Mouse (Mus musculus): ENCODE results near the gene Ang2. TPM values are rescaled to one million over a fixed set of nuclear protein-coding genes. Genes with fewer than 3 reads are reported as not detected.
"Not testable (repeated sequence)": the region's sequence is repeated elsewhere in the genome, so short reads cannot be mapped to it uniquely, and the experiment has no call there.

Gene Ang2
- polyA plus RNA-seq (2011; ENCODE audit: insufficient read length, low read depth, missing spikeins): not detected in 2 replicates

GRCm38 (mm10) chr14:51199098-51200023, at the start of gene Ang2:
Gene Ang2, minus strand, starts transcription at chr14:51199148.
- H3K27ac ChIP-seq (ENCODE audit: insufficient read depth, low read length): peak within 1 kb of the TSS; percentile 39; the same call in 1 of the 2 replicates
- TF ChIP-seq POLR2A (IDR thresholded peaks at IDR 0.05; ENCODE audit: low read depth, low read length) (no peak), CTCF (IDR thresholded peaks at IDR 0.05; ENCODE audit: borderline replicate concordance, insufficient read depth, low read length) (no peak)
- H3K4me3 ChIP-seq (ENCODE audit: insufficient read depth, low read length): no peak within 1 kb of the TSS
- peaks cover 4% of the 10 kb centered on the region; the same call in 1 of the 2 replicates for H3K4me1 ChIP-seq (ENCODE audit: control insufficient read depth, insufficient read depth, low read length)

- no peak overlapping the region for H3K4me3 ChIP-seq (ENCODE audit: insufficient read depth, low read length)
- H3K27ac ChIP-seq (ENCODE audit: insufficient read depth, low read length): no peak overlapping the region
- H3K4me1 ChIP-seq (ENCODE audit: control insufficient read depth, insufficient read depth, low read length): no peaks in the 10 kb centered on the region
- TF ChIP-seq POLR2A (IDR thresholded peaks at IDR 0.05; ENCODE audit: low read depth, low read length): no peak
- TF ChIP-seq CTCF (IDR thresholded peaks at IDR 0.05; ENCODE audit: borderline replicate concordance, insufficient read depth, low read length): no peak
Measured at GRCm38 (mm10) chr14:51247736-51248135, 48.8 kb upstream of the Ang2 start.

- Histone ChIP-seq H3K27ac (ENCODE audit: insufficient read depth, low read length) (no peak overlapping the region), H3K4me1 (ENCODE audit: control insufficient read depth, insufficient read depth, low read length) (no peaks in the 10 kb centered on the region), H3K4me3 (ENCODE audit: insufficient read depth, low read length) (no peak overlapping the region)
- TF ChIP-seq POLR2A (IDR thresholded peaks at IDR 0.05; ENCODE audit: low read depth, low read length): no peak
- peak; percentile 36; the same call in 1 of the 2 replicates for TF ChIP-seq CTCF (IDR thresholded peaks at IDR 0.05; ENCODE audit: borderline replicate concordance, insufficient read depth, low read length)
Measured at GRCm38 (mm10) chr14:51240899-51241298, 42.0 kb upstream of the Ang2 start.

GRCm38 (mm10) chr14:51237488-51237887, 38.5 kb upstream of the Ang2 start:
- H3K4me3 ChIP-seq (ENCODE audit: insufficient read depth, low read length); H3K27ac ChIP-seq (ENCODE audit: insufficient read depth, low read length); H3K4me1 ChIP-seq (ENCODE audit: control insufficient read depth, insufficient read depth, low read length): not testable (repeated sequence)

GRCm38 (mm10) chr14:51229657-51230056, 30.7 kb upstream of the Ang2 start:
- H3K4me3 ChIP-seq (ENCODE audit: insufficient read depth, low read length); H3K27ac ChIP-seq (ENCODE audit: insufficient read depth, low read length); H3K4me1 ChIP-seq (ENCODE audit: control insufficient read depth, insufficient read depth, low read length): not testable (repeated sequence)

GRCm38 (mm10) chr14:51220075-51220474, 21.1 kb upstream of the Ang2 start:
- not testable (repeated sequence) for H3K4me1 ChIP-seq (ENCODE audit: control insufficient read depth, insufficient read depth, low read length); H3K27ac ChIP-seq (ENCODE audit: insufficient read depth, low read length); H3K4me3 ChIP-seq (ENCODE audit: insufficient read depth, low read length)

GRCm38 (mm10) chr14:51203115-51203514, 4.2 kb upstream of the Ang2 start, which contains the start of gene Ear14:
Gene Ear14, plus strand, starts transcription at chr14:51203391.
- H3K27ac ChIP-seq (ENCODE audit: insufficient read depth, low read length): no peak within 1 kb of the TSS
- TF ChIP-seq CTCF (IDR thresholded peaks at IDR 0.05; ENCODE audit: borderline replicate concordance, insufficient read depth, low read length) (no peak), POLR2A (IDR thresholded peaks at IDR 0.05; ENCODE audit: low read depth, low read length) (no peak)
- H3K4me1 ChIP-seq (ENCODE audit: control insufficient read depth, insufficient read depth, low read length): peaks cover 4% of the 10 kb centered on the region; the same call in 1 of the 2 replicates
- no peak within 1 kb of the TSS for H3K4me3 ChIP-seq (ENCODE audit: insufficient read depth, low read length)

- TF ChIP-seq CTCF (IDR thresholded peaks at IDR 0.05; ENCODE audit: borderline replicate concordance, insufficient read depth, low read length) (no peak), POLR2A (IDR thresholded peaks at IDR 0.05; ENCODE audit: low read depth, low read length) (no peak)
- H3K4me3 ChIP-seq (ENCODE audit: insufficient read depth, low read length): no peak overlapping the region
- peaks cover 4% of the 10 kb centered on the region; the same call in 1 of the 2 replicates for H3K4me1 ChIP-seq (ENCODE audit: control insufficient read depth, insufficient read depth, low read length)
- no peak overlapping the region for H3K27ac ChIP-seq (ENCODE audit: insufficient read depth, low read length)
Measured at GRCm38 (mm10) chr14:51200466-51200865, 1.5 kb upstream of the Ang2 start.

- Histone ChIP-seq H3K27ac (ENCODE audit: insufficient read depth, low read length) (peak overlapping the region; percentile 39; the same call in 1 of the 2 replicates), H3K4me3 (ENCODE audit: insufficient read depth, low read length) (no peak overlapping the region), H3K4me1 (ENCODE audit: control insufficient read depth, insufficient read depth, low read length) (peaks cover 4% of the 10 kb centered on the region; the same call in 1 of the 2 replicates)
- no peak for TF ChIP-seq CTCF (IDR thresholded peaks at IDR 0.05; ENCODE audit: borderline replicate concordance, insufficient read depth, low read length)
- TF ChIP-seq POLR2A (IDR thresholded peaks at IDR 0.05; ENCODE audit: low read depth, low read length): no peak
Measured at GRCm38 (mm10) chr14:51200054-51200453, 1.1 kb upstream of the Ang2 start.

GRCm38 (mm10) chr14:51195681-51196080, 3.3 kb downstream of the Ang2 start:
- H3K4me1 ChIP-seq (ENCODE audit: control insufficient read depth, insufficient read depth, low read length): peaks cover 4% of the 10 kb centered on the region; the same call in 1 of the 2 replicates
- TF ChIP-seq POLR2A (IDR thresholded peaks at IDR 0.05; ENCODE audit: low read depth, low read length): no peak
- TF ChIP-seq CTCF (IDR thresholded peaks at IDR 0.05; ENCODE audit: borderline replicate concordance, insufficient read depth, low read length): no peak
- no peak overlapping the region for H3K27ac ChIP-seq (ENCODE audit: insufficient read depth, low read length)
- H3K4me3 ChIP-seq (ENCODE audit: insufficient read depth, low read length): no peak overlapping the region

GRCm38 (mm10) chr14:51181051-51181450, 17.9 kb downstream of the Ang2 start:
- H3K27ac ChIP-seq (ENCODE audit: insufficient read depth, low read length); H3K4me1 ChIP-seq (ENCODE audit: control insufficient read depth, insufficient read depth, low read length); H3K4me3 ChIP-seq (ENCODE audit: insufficient read depth, low read length): not testable (repeated sequence)

All from embryonic fibroblast, embryonic 13.5 days (primary cell).